Mouse (Mus musculus) c-Kit-positive CD71-negative TER-119-negative erythroid progenitor cells, embryonic 14.5 days (primary cell): ENCODE measurements around the gene Dnase1l2.
"Not testable (repeated sequence)": the region's sequence is repeated elsewhere in the genome, so short reads cannot be mapped to it uniquely, and the experiment has no call there.

Source experiments
- DNase-seq: peaks from one replicate; pipeline ENCODE4 v3.0.0-alpha.2; 2013; ENCODE audit warnings: low read depth

Gene Dnase1l2

GRCm38 (mm10) chr17:24429201-24429983, 13.5 kb downstream of the Dnase1l2 start:
- DNase-seq: no peak

- no peak for DNase-seq
Measured at GRCm38 (mm10) chr17:24427170-24427557, 15.7 kb downstream of the Dnase1l2 start.

- DNase-seq: peak; percentile 87
Measured at GRCm38 (mm10) chr17:24426471-24427169, 16.3 kb downstream of the Dnase1l2 start, which contains the start of gene Eci1. TSS of gene Eci1 (plus strand) at chr17:24426641.

GRCm38 (mm10) chr17:24425905-24426304, 17.0 kb downstream of the Dnase1l2 start:
- no peak for DNase-seq

- not testable (repeated sequence) for DNase-seq
Measured at GRCm38 (mm10) chr17:24425326-24425725, 17.6 kb downstream of the Dnase1l2 start.

- no peak for DNase-seq
Measured at GRCm38 (mm10) chr17:24424489-24424888, 18.4 kb downstream of the Dnase1l2 start.

- DNase-seq: no peak
Measured at GRCm38 (mm10) chr17:24423114-24423513, 19.8 kb downstream of the Dnase1l2 start.

- DNase-seq: no peak
Measured at GRCm38 (mm10) chr17:24416051-24416652, 26.8 kb downstream of the Dnase1l2 start.

GRCm38 (mm10) chr17:24415011-24415410, 27.9 kb downstream of the Dnase1l2 start:
- DNase-seq: no peak

- DNase-seq: peak; percentile 100
Measured at GRCm38 (mm10) chr17:24414230-24414976, 28.5 kb downstream of the Dnase1l2 start, which contains the start of gene Rnps1. TSS of gene Rnps1 (plus strand) at chr17:24414565.

- no peak for DNase-seq
Measured at GRCm38 (mm10) chr17:24413557-24414211, 29.2 kb downstream of the Dnase1l2 start.

- no peak for DNase-seq
Measured at GRCm38 (mm10) chr17:24407116-24407803, 35.6 kb downstream of the Dnase1l2 start.

- DNase-seq: no peak
Measured at GRCm38 (mm10) chr17:24402371-24402770, 40.5 kb downstream of the Dnase1l2 start.

- DNase-seq: no peak
Measured at GRCm38 (mm10) chr17:24394456-24394855, 48.4 kb downstream of the Dnase1l2 start.

- no peak for DNase-seq
Measured at GRCm38 (mm10) chr17:24393527-24393926, 49.4 kb downstream of the Dnase1l2 start.

GRCm38 (mm10) chr17:24391149-24391548, 51.8 kb downstream of the Dnase1l2 start:
- no peak for DNase-seq
